17 mouse cellular contexts compared by ENCODE assay signal in the genomic region with DNA sequence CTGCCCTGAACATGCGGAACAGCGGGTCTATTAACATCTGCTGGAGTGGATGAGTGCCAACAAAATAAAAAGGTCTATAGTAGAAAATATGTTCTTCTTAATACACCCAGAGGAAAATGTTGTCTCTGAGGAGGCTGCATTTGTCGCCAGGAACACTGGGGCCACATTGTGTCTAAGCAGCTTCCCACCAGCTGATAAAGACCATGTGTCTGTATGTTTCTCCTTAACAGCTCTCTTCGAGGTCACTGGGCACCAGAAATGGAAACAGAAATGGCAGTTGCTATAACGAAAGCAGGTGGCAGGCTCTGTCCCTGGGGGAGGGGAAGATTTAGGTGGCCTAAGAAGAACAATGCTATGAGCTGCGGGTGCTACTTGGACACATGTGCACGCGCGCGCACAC.
DNase-seq lines count a peak whose midpoint lies in the region; ATAC-seq and TF ChIP-seq lines count a peak whose summit lies in the region.
"Had no signal": no experiment of that assay in that cellular context is flagged by ENCODE, and none has a peak within 500 bp of the region (broad histone marks: within the 10 kb centered on the region; RNA-seq: fewer than 3 reads in every experiment).

No protein-coding gene starts in this region.

- H3K27ac ChIP-seq in hindbrain, postnatal 0 days: no peak overlapping the region
- no peak overlapping the region for H3K27ac ChIP-seq in hindbrain, embryonic 14.5 days
- H3K27ac ChIP-seq: embryonic facial prominence, embryonic 12.5 days; limb, embryonic 13.5 days; midbrain, embryonic 10.5 days had no signal

- H3K9ac ChIP-seq in hindbrain, postnatal 0 days (replicated peaks; ENCODE audit: low read length): no peak overlapping the region
- H3K9ac ChIP-seq in hindbrain, embryonic 14.5 days: no peak overlapping the region
- H3K9ac ChIP-seq: embryonic facial prominence, embryonic 12.5 days; limb, embryonic 13.5 days had no signal

- WGBS in hindbrain, postnatal 0 days: 64% methylated on average over 10 of the region's 10 CpGs
- 69% methylated on average over 10 of the region's 10 CpGs for WGBS in hindbrain, embryonic 14.5 days

- 0 out of 2 replicates have a peak, but pooled peaks cover 17% of the 10 kb centered on the region for H3K4me1 ChIP-seq in hindbrain, postnatal 0 days (ENCODE audit: insufficient read depth, low read length)
- H3K4me1 ChIP-seq in hindbrain, embryonic 14.5 days (replicated peaks; ENCODE audit: control insufficient read depth, insufficient read depth, low read length): 0 out of 2 replicates have a peak, but pooled peaks cover 6% of the 10 kb centered on the region

- no peak for TF ChIP-seq CTCF in hindbrain, postnatal 0 days (IDR thresholded peaks at IDR 0.05; ENCODE audit: low read depth)

- H3K4me2 ChIP-seq in hindbrain, postnatal 0 days (ENCODE audit: low read depth, low read length): no peak overlapping the region
- no peak overlapping the region for H3K4me2 ChIP-seq in hindbrain, embryonic 14.5 days (replicated peaks)
- H3K4me2 ChIP-seq: embryonic facial prominence, embryonic 12.5 days; limb, embryonic 13.5 days had no signal

- H3K4me3 ChIP-seq in hindbrain, postnatal 0 days (ENCODE audit: low read length): no peak overlapping the region
- no peak overlapping the region for H3K4me3 ChIP-seq in hindbrain, embryonic 14.5 days (replicated peaks; ENCODE audit: low read length)
- H3K4me3 ChIP-seq: embryonic facial prominence, embryonic 12.5 days; limb, embryonic 13.5 days; midbrain, embryonic 10.5 days had no signal

- no peaks in the 10 kb centered on the region for H3K9me3 ChIP-seq in hindbrain, postnatal 0 days (ENCODE audit: low read length)
- no peaks in the 10 kb centered on the region for H3K9me3 ChIP-seq in hindbrain, embryonic 14.5 days (ENCODE audit: control insufficient read depth, low read length)
- H3K9me3 ChIP-seq: embryonic facial prominence, embryonic 12.5 days; limb, embryonic 13.5 days; midbrain, embryonic 10.5 days had no signal

- no peaks in the 10 kb centered on the region for H3K36me3 ChIP-seq in hindbrain, postnatal 0 days (ENCODE audit: insufficient read depth, low read length)
- H3K36me3 ChIP-seq in hindbrain, embryonic 14.5 days (replicated peaks; ENCODE audit: control insufficient read depth, insufficient read depth): no peaks in the 10 kb centered on the region
- H3K36me3 ChIP-seq: embryonic facial prominence, embryonic 12.5 days; limb, embryonic 13.5 days; midbrain, embryonic 10.5 days had no signal

- no peaks in the 10 kb centered on the region for H3K27me3 ChIP-seq in hindbrain, postnatal 0 days (ENCODE audit: insufficient read depth, low read length)
- no peaks in the 10 kb centered on the region for H3K27me3 ChIP-seq in hindbrain, embryonic 14.5 days (ENCODE audit: control insufficient read depth, insufficient read depth, low read length)
- H3K27me3 ChIP-seq: embryonic facial prominence, embryonic 12.5 days; limb, embryonic 13.5 days had no signal

- peak; percentile 15 to 61 for DNase-seq in adrenal gland, adult (ENCODE audit: inconsistent age in 2 of 2, low spot score in 1 of 2)
- DNase-seq in adrenal gland, postnatal 4 days (ENCODE audit: low spot score in 2 of 2): no peak
- DNase-seq in hindbrain, postnatal 0 days (ENCODE audit: low spot score): peak; percentile 74
- DNase-seq in hindbrain, embryonic 14.5 days (ENCODE audit: low spot score): no peak
- DNase-seq in spleen, postnatal 36 days (ENCODE audit: low spot score in 2 of 2): peak; percentile 19 to 37
- DNase-seq in spleen, postnatal 10 days (ENCODE audit: low spot score in 2 of 2): no peak
- no peak for DNase-seq in ovary, postnatal 36 days (ENCODE audit: low spot score)
- DNase-seq in kidney, postnatal 36 days: no peak
- DNase-seq: kidney, adult 11 months; layer of hippocampus, postnatal 36 days; lung, postnatal 10 days; right cerebral cortex, adult 18-20 months; spleen, adult 18-20 months; thymus, adult 18-20 months had no signal

- peak; percentile 24; the same call in 1 of the 2 replicates for ATAC-seq in hindbrain, postnatal 0 days
- no peak for ATAC-seq in hindbrain, embryonic 14.5 days (ENCODE audit: low FRiP score)

Comparison
In these comparisons a context has a peak if more than half of its experiments do, and no peak if none do; other contexts are left out.
1. DNase-seq: peak in adrenal gland, adult (2 of 2), hindbrain, postnatal 0 days (single experiment) and spleen, postnatal 36 days (2 of 2); none in adrenal gland, postnatal 4 days (0 of 2), hindbrain, embryonic 14.5 days (single experiment), spleen, postnatal 10 days (0 of 2), ovary, postnatal 36 days (single experiment) and kidney, postnatal 36 days (0 of 2).